Mouse (Mus musculus) heart, embryonic 15.5 days (tissue): ENCODE measurements at regions not wholly inside any gene's neighbourhood (a gene's known extent, or its start where the extent isn't known, plus 50 kb on each side); places are given as distances from the start of the nearest gene placed in this dataset. TPM values are rescaled to one million over a fixed set of nuclear protein-coding genes. Genes with fewer than 3 reads are reported as not detected.

Source experiments
- ATAC-seq: fragments of 200-750 bp; cut with Nextera tagmentation; replicated peaks from 2 replicates; pipeline ENCODE4 v1.8.0; 2017; ENCODE audit warnings: low read depth, moderate TSS enrichment; ENCODE audit not compliant: insufficient number of reproducible peaks, insufficient read depth, low FRiP score
- H3K27ac ChIP-seq: fragments of 300-500 bp; sonication (generic); 2 replicates; pipeline ENCODE4 v1.5.1; 2015; ENCODE audit warnings: mild to moderate bottlenecking, inconsistent platforms
- H3K27me3 ChIP-seq: fragments of 300-500 bp; sonication (generic); 2 replicates; pipeline ENCODE4 v1.6.1; 2015; ENCODE audit warnings: inconsistent platforms
- H3K36me3 ChIP-seq: fragments of 300-500 bp; sonication (generic); 2 replicates; pipeline ENCODE4 v1.6.1; 2015; ENCODE audit warnings: mild to moderate bottlenecking, inconsistent platforms
- H3K4me1 ChIP-seq: fragments of 300-500 bp; sonication (generic); replicated peaks from 2 replicates; pipeline ENCODE4 v1.6.1; 2015; ENCODE audit warnings: inconsistent platforms
- H3K4me2 ChIP-seq: fragments of 300-500 bp; sonication (generic); 2 replicates; pipeline ENCODE4 v1.6.1; 2015; ENCODE audit warnings: inconsistent platforms, mild to moderate bottlenecking, moderate library complexity
- H3K4me3 ChIP-seq: fragments of 300-500 bp; sonication (generic); 2 replicates; pipeline ENCODE4 v1.5.1; 2015; ENCODE audit warnings: mild to moderate bottlenecking, inconsistent platforms
- H3K9ac ChIP-seq: fragments of 300-500 bp; sonication (generic); 2 replicates; pipeline ENCODE4 v1.6.1; 2015; ENCODE audit warnings: mild to moderate bottlenecking, inconsistent platforms
- H3K9me3 ChIP-seq: fragments of 300-500 bp; sonication (generic); replicated peaks from 2 replicates; pipeline ENCODE4 v1.6.1; 2016; ENCODE audit warnings: inconsistent platforms
- WGBS: fragments of 180-500 bp; shearing (Covaris S2); methylation state at CpG from one replicate; pipeline ENCODE4 v1.1.7; 2015; ENCODE audit warnings: mixed read lengths; 5-methylcytosine and 5-hydroxymethylcytosine counted together
- microRNA-seq: library from miRNA; unstranded; fragments of <30 nt; microRNA quantifications from one replicate; pipeline ENCODE4, GENCODE M21; 2016

DNA sequence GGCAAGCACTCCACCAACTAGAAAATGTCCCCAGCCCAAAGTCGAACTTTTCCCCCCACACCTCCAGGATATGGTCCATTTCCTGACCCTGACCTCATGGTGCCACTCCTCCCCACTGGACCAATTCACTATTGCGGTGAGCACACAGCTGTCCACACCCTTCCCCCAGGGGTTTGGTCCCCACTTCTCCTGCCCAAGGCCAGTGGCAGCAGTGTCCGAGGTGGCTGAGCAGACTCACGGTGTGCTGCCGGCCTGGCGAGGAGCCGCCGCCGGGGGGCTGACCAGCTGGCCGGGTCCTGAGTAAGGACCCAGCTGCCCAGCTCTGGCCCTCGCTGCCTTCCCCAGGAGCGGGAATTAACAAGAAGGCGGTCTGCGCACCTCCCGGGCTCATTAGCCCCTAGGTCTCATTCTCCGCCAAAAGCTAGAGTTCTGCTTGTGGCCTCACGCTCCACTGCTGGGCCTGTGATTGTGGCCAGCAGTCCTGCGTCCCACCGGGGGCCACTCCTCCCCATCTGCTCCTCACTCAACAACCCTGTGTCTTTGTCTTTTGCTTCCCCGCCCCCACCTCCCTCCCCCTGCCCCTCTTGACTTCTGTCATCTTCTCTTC lies 73.3 kb upstream of the Lhx5 start:
- H3K4me2 ChIP-seq, result no peak overlapping the region
- H3K36me3 ChIP-seq, result no peaks in the 10 kb centered on the region
- H3K27me3 ChIP-seq, result peaks cover 65% of the 10 kb centered on the region
- ATAC-seq, result no peak
- H3K9ac ChIP-seq, result no peak overlapping the region
- H3K4me3 ChIP-seq, result no peak overlapping the region
- 10% methylated on average over 20 of the region's 20 CpGs for WGBS
- no peak overlapping the region for H3K27ac ChIP-seq
- H3K4me1 ChIP-seq, result no peaks in the 10 kb centered on the region
- no peaks in the 10 kb centered on the region for H3K9me3 ChIP-seq

DNA sequence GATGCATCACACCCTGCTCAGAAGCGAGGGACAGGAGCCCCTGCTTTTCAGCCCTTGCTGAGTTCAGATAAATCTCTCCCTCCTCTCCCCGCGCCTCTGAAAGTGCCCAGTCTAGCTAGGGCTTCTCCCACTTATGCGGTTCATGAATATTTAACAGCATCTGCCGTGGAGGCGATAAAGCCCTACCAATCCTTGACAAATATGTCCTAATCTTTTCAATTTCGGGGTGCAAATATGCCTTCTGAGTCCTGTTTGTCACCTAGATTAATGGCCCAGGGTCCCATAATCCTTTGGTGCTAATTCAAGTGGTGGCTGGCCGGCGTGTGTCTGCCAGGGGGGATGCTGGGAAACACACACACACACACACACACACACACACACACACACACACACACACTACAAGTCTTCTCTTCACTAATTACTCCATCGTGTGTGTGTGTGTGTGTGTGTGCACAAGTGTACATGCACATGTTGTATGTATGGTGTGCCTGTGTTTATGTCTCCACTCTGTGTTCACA lies 65.5 kb upstream of the Lhx5 start:
- Histone ChIP-seq H3K4me3 (no peak overlapping the region), H3K36me3 (no peaks in the 10 kb centered on the region), H3K27me3 (peaks cover 30% of the 10 kb centered on the region), H3K9me3 (no peaks in the 10 kb centered on the region), H3K4me1 (no peaks in the 10 kb centered on the region), H3K27ac (no peak overlapping the region), H3K4me2 (no peak overlapping the region), H3K9ac (no peak overlapping the region)
- no peak for ATAC-seq
- WGBS, result 34% methylated on average over 10 of the region's 10 CpGs

DNA sequence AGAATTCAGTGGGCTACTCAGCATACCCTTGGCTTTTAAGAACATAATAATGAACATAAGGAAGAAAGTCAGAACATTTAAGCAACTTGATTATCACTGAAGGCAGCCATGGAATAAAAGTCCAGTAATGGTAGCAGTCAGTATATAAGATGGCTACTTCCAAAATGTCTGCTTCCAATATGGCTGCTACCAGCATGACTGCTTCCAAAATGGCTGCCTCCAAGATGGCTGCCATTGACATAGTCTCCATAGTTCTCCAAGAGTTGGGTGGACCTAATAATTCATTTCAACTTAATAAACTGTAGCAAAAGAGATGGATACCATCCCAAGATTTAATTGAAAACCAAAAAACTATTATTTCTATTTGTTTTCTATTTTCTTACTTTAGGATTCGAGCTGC lies 62.7 kb upstream of the Lhx5 start:
- Histone ChIP-seq H3K27ac (no peak overlapping the region), H3K4me1 (no peaks in the 10 kb centered on the region), H3K27me3 (peaks cover 34% of the 10 kb centered on the region), H3K4me2 (no peak overlapping the region), H3K9ac (no peak overlapping the region), H3K36me3 (no peaks in the 10 kb centered on the region), H3K4me3 (no peak overlapping the region), H3K9me3 (no peaks in the 10 kb centered on the region)
- WGBS, result 80% methylated on average over 1 of the region's 1 CpGs
- no peak for ATAC-seq

DNA sequence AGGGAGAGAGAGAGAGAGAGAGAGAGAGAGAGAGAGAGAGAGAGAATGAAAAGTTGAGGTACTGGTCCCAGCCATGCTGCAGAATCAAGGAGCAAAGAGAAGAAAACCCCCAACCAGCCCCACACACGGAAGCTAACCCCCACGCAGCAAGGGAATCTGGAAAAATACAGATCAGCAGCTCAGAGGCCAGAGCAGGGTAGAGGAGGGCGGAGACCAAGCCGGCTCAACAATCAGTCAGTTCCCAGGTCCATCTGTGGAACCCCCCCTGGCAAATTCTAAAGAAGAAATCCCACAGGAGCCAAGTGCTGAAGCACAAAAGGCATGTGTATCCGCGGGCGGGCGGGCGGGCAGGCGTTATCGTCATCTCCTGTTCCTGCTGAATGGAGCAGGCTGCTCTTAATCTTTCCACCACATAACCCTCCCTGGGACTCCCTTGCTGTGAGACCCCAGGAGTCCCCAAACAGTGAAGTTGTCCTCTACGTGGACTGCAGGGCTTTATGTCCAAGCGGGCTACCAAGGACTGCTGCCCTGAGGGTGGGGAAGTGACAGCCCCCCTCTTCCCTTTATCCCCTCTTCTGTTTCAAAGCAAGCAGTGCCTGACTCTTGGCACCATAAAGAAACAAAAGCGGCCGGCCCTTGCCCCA lies 60.2 kb upstream of the Lhx5 start:
- no peak overlapping the region for H3K27ac ChIP-seq
- no peak overlapping the region for H3K4me3 ChIP-seq
- 5% methylated on average over 15 of the region's 15 CpGs for WGBS
- no peaks in the 10 kb centered on the region for H3K9me3 ChIP-seq
- no peaks in the 10 kb centered on the region for H3K4me1 ChIP-seq
- H3K36me3 ChIP-seq, result no peaks in the 10 kb centered on the region
- peak; percentile 53; the same call in 1 of the 2 replicates for ATAC-seq
- H3K9ac ChIP-seq, result no peak overlapping the region
- peaks cover 40% of the 10 kb centered on the region for H3K27me3 ChIP-seq
- H3K4me2 ChIP-seq, result 0 out of 2 replicates have a peak overlapping the region, but pooled peaks have one; percentile 13

DNA sequence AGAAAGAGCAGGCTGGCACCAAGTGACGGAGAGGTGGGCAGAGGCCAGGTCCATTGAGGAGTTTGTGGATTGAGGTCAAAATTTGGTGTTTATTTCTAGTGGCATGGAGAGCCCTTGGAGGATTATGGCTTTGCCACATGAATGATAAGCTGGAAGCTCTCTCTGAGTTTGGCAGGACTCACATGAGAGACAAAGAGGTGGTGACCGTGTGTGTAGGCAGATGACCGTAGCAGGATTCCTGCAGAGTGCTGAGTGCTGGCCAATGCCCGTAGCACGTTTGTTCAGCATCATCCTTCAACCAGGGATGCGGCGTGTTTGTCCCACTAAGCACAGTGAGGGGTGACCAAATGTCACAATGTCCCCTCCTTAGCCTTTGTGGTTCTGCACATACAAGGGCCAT lies 58.1 kb upstream of the Lhx5 start:
- Histone ChIP-seq H3K9ac (no peak overlapping the region), H3K4me1 (no peaks in the 10 kb centered on the region), H3K4me2 (no peak overlapping the region), H3K4me3 (no peak overlapping the region), H3K27ac (no peak overlapping the region), H3K9me3 (no peaks in the 10 kb centered on the region), H3K36me3 (no peaks in the 10 kb centered on the region), H3K27me3 (peaks cover 41% of the 10 kb centered on the region)
- WGBS, result 83% methylated on average over 7 of the region's 7 CpGs
- ATAC-seq, result no peak

Small RNAs in the stretch of these regions (microRNA-seq; reads per million reads assigned to microRNA genes)
- gene Gm26474, result not detected
